Mouse (Mus musculus): ENCODE measurements around the gene Rhoj. TPM values are rescaled to one million over a fixed set of nuclear protein-coding genes. Genes with fewer than 3 reads are reported as not detected.

Rhoj gene
- polyA plus RNA-seq, 1 experiment: 11.8 TPM

- Histone ChIP-seq H3K79me3 (ENCODE audit: low read depth) (no peaks in the 10 kb centered on the region), H3K79me2 (ENCODE audit: control insufficient read depth, insufficient read depth) (no peaks in the 10 kb centered on the region), H3ac (ENCODE audit: control insufficient read depth, insufficient read length, low read depth) (no peak overlapping the region), H3K4me3 (ENCODE audit: insufficient read depth, poor library complexity, severe bottlenecking) (no peak overlapping the region), H3K27me3 (ENCODE audit: control insufficient read depth, insufficient read depth, insufficient read length) (no peaks in the 10 kb centered on the region), H3K36me3 (ENCODE audit: control insufficient read depth, insufficient read depth) (no peaks in the 10 kb centered on the region)
- TF ChIP-seq FOSL1 (IDR thresholded peaks at IDR 0.05; ENCODE audit: insufficient read depth, low read length, poor library complexity, severe bottlenecking) (no peak), USF1 (IDR thresholded peaks at IDR 0.05; ENCODE audit: low read depth) (no peak), MAX (IDR thresholded peaks at IDR 0.05) (no peak), MYOG (IDR thresholded peaks at IDR 0.05; ENCODE audit: control insufficient read depth, extremely low read depth, insufficient read length) (no peak), CEBPB (IDR thresholded peaks at IDR 0.05; ENCODE audit: low read depth) (no peak), CTCF (IDR thresholded peaks at IDR 0.05; ENCODE audit: control insufficient read depth, insufficient read depth, insufficient read length) (no peak), MYOD1 (IDR thresholded peaks at IDR 0.05; ENCODE audit: control insufficient read depth, insufficient read length, low read depth) (no peak)
Observed at GRCm38 (mm10) chr12:75359500-75359899, 51.4 kb downstream of the Rhoj start.

DNA sequence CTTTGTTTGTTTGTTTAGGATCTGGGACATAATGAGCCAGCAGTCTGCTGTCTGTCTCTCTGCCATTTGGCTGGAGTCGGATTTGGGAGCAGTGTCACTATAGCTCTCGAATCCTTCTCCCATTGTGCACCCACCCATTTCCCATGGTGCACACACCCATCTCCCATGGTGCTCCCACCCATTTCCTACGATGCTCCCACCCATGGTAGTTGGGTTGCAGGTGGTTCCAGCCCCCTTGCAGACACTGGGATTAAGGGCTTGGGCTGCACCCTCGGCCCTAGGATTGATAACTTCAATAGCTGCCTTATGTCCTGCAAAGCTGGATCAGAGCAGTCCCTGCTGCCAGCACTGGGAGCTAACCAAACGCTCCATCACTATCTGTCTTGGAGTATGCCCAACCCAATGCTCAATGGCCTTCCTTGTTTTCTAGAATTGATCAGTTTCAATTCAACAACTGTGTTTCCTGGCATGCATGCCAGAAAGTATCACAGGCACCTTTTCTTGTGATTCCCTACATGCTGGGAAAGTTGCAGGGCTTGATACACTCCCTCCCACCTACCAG lies 51.9 kb downstream of the Rhoj start:
- Histone ChIP-seq H3ac (ENCODE audit: control insufficient read depth, insufficient read length, low read depth) (no peak overlapping the region), H3K79me3 (ENCODE audit: low read depth) (no peaks in the 10 kb centered on the region), H3K27me3 (ENCODE audit: control insufficient read depth, insufficient read depth, insufficient read length) (no peaks in the 10 kb centered on the region), H3K79me2 (ENCODE audit: control insufficient read depth, insufficient read depth) (no peaks in the 10 kb centered on the region), H3K36me3 (ENCODE audit: control insufficient read depth, insufficient read depth) (no peaks in the 10 kb centered on the region), H3K4me3 (ENCODE audit: insufficient read depth, poor library complexity, severe bottlenecking) (no peak overlapping the region)
- TF ChIP-seq MYOG (IDR thresholded peaks at IDR 0.05; ENCODE audit: control insufficient read depth, extremely low read depth, insufficient read length) (no peak), MYOD1 (IDR thresholded peaks at IDR 0.05; ENCODE audit: control insufficient read depth, insufficient read length, low read depth) (no peak), CTCF (IDR thresholded peaks at IDR 0.05; ENCODE audit: control insufficient read depth, insufficient read depth, insufficient read length) (no peak), MAX (IDR thresholded peaks at IDR 0.05) (no peak), FOSL1 (IDR thresholded peaks at IDR 0.05; ENCODE audit: insufficient read depth, low read length, poor library complexity, severe bottlenecking) (no peak), USF1 (IDR thresholded peaks at IDR 0.05; ENCODE audit: low read depth) (no peak), CEBPB (IDR thresholded peaks at IDR 0.05; ENCODE audit: low read depth) (no peak)

DNA sequence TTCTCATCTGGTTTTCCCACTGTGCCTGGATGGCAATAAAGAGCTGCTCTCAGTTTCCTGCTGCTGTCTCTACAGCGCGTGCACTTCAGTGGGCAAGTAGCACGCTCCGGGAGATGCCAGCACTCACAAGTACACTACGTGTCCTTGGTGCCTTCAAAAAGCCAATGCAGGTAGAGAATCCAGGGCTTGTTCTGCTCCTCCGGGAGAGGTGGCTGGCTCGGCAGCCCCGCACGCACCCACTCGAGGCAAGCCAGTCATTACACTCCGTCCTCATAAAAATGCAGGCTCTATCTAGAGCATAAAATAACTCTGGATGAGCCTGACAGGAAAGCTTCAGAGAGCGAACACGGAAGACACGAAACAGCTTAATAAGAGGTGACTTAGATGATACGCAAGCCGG lies 54.3 kb downstream of the Rhoj start:
- Histone ChIP-seq H3K36me3 (ENCODE audit: control insufficient read depth, insufficient read depth) (no peaks in the 10 kb centered on the region), H3ac (ENCODE audit: control insufficient read depth, insufficient read length, low read depth) (no peak overlapping the region), H3K79me3 (ENCODE audit: low read depth) (no peaks in the 10 kb centered on the region), H3K27me3 (ENCODE audit: control insufficient read depth, insufficient read depth, insufficient read length) (no peaks in the 10 kb centered on the region), H3K79me2 (ENCODE audit: control insufficient read depth, insufficient read depth) (no peaks in the 10 kb centered on the region), H3K4me3 (ENCODE audit: insufficient read depth, poor library complexity, severe bottlenecking) (no peak overlapping the region)
- TF ChIP-seq USF1 (IDR thresholded peaks at IDR 0.05; ENCODE audit: low read depth) (no peak), MYOG (IDR thresholded peaks at IDR 0.05; ENCODE audit: control insufficient read depth, extremely low read depth, insufficient read length) (no peak), MAX (IDR thresholded peaks at IDR 0.05) (no peak), MYOD1 (IDR thresholded peaks at IDR 0.05; ENCODE audit: control insufficient read depth, insufficient read length, low read depth) (no peak), CTCF (IDR thresholded peaks at IDR 0.05; ENCODE audit: control insufficient read depth, insufficient read depth, insufficient read length) (no peak), CEBPB (IDR thresholded peaks at IDR 0.05; ENCODE audit: low read depth) (no peak), FOSL1 (IDR thresholded peaks at IDR 0.05; ENCODE audit: insufficient read depth, low read length, poor library complexity, severe bottlenecking) (no peak)

- no peaks in the 10 kb centered on the region for H3K79me2 ChIP-seq (ENCODE audit: control insufficient read depth, insufficient read depth)
- H3ac ChIP-seq (ENCODE audit: control insufficient read depth, insufficient read length, low read depth): no peak overlapping the region
- no peak for TF ChIP-seq MYOG (IDR thresholded peaks at IDR 0.05; ENCODE audit: control insufficient read depth, extremely low read depth, insufficient read length)
- TF ChIP-seq MAX (IDR thresholded peaks at IDR 0.05): no peak
- no peak for TF ChIP-seq USF1 (IDR thresholded peaks at IDR 0.05; ENCODE audit: low read depth)
- TF ChIP-seq FOSL1 (IDR thresholded peaks at IDR 0.05; ENCODE audit: insufficient read depth, low read length, poor library complexity, severe bottlenecking): no peak
- no peak for TF ChIP-seq CEBPB (IDR thresholded peaks at IDR 0.05; ENCODE audit: low read depth)
- no peak for TF ChIP-seq MYOD1 (IDR thresholded peaks at IDR 0.05; ENCODE audit: control insufficient read depth, insufficient read length, low read depth)
- no peak for TF ChIP-seq CTCF (IDR thresholded peaks at IDR 0.05; ENCODE audit: control insufficient read depth, insufficient read depth, insufficient read length)
- H3K27me3 ChIP-seq (ENCODE audit: control insufficient read depth, insufficient read depth, insufficient read length): no peaks in the 10 kb centered on the region
- no peak overlapping the region for H3K4me3 ChIP-seq (ENCODE audit: insufficient read depth, poor library complexity, severe bottlenecking)
- H3K36me3 ChIP-seq (ENCODE audit: control insufficient read depth, insufficient read depth): no peaks in the 10 kb centered on the region
- H3K79me3 ChIP-seq (ENCODE audit: low read depth): no peaks in the 10 kb centered on the region
Observed at GRCm38 (mm10) chr12:75364416-75364815, 56.3 kb downstream of the Rhoj start.

DNA sequence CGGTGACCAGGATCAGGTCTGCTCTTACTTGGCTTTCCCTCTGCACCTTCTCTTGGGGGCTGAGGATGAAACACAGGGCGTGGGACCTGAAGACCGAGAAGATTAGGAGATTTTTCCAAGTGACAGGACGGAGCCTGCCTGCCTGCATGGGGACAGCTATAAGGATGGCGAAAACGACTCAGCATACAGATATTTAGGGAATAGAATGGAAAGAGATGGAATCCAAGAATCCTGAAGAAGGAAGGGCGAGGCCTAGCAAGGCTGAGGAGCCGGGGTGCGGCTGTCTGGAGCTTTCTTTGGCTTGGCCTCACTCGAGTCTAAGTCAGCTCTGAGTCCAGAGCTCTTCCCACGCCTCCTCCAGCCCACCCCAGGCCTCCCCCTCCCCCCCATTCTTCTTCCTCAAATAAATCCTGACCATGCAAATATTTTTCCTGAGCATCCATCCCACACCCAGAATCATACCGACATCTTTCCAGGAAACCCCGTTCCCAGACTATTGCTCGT lies 57.6 kb downstream of the Rhoj start:
- no peaks in the 10 kb centered on the region for H3K36me3 ChIP-seq (ENCODE audit: control insufficient read depth, insufficient read depth)
- H3K79me2 ChIP-seq (ENCODE audit: control insufficient read depth, insufficient read depth): no peaks in the 10 kb centered on the region
- no peaks in the 10 kb centered on the region for H3K79me3 ChIP-seq (ENCODE audit: low read depth)
- TF ChIP-seq CTCF (IDR thresholded peaks at IDR 0.05; ENCODE audit: control insufficient read depth, insufficient read depth, insufficient read length): no peak
- TF ChIP-seq CEBPB (IDR thresholded peaks at IDR 0.05; ENCODE audit: low read depth): no peak
- no peak for TF ChIP-seq MYOD1 (IDR thresholded peaks at IDR 0.05; ENCODE audit: control insufficient read depth, insufficient read length, low read depth)
- no peak for TF ChIP-seq USF1 (IDR thresholded peaks at IDR 0.05; ENCODE audit: low read depth)
- TF ChIP-seq MAX (IDR thresholded peaks at IDR 0.05): no peak
- no peak for TF ChIP-seq MYOG (IDR thresholded peaks at IDR 0.05; ENCODE audit: control insufficient read depth, extremely low read depth, insufficient read length)
- TF ChIP-seq FOSL1 (IDR thresholded peaks at IDR 0.05; ENCODE audit: insufficient read depth, low read length, poor library complexity, severe bottlenecking): no peak
- H3ac ChIP-seq (ENCODE audit: control insufficient read depth, insufficient read length, low read depth): no peak overlapping the region
- H3K4me3 ChIP-seq (ENCODE audit: insufficient read depth, poor library complexity, severe bottlenecking): no peak overlapping the region
- no peaks in the 10 kb centered on the region for H3K27me3 ChIP-seq (ENCODE audit: control insufficient read depth, insufficient read depth, insufficient read length)
